Mouse (Mus musculus) monocyte, adult 5-6 weeks (primary cell): Measurements from ENCODE around the gene Cd320. TPM values are rescaled to one million over a fixed set of nuclear protein-coding genes. Genes with fewer than 3 reads are reported as not detected.
A peak's percentile ranks its signal among the peaks of the same experiment; 100 is the strongest.
"Not testable (repeated sequence)": the region's sequence is repeated elsewhere in the genome, so short reads cannot be mapped to it uniquely, and the experiment has no call there.

Experiments
- ATAC-seq: fragments of 153-309, 156-312 bp; replicated peaks from 2 replicates; pipeline ENCODE4 v1.8.0; 2017; ENCODE audit warnings: mild to moderate bottlenecking; ENCODE audit not compliant: low TSS enrichment, insufficient number of reproducible peaks, severe bottlenecking, poor library complexity, low FRiP score
- total RNA-seq: library from RNA; stranded (forward); fragments of 200-1000, 200-491, 200-594 nt; gene quantifications from 3 replicates; pipeline ENCODE4 v1.2.3, GENCODE M21; 2017

The Cd320 gene
- total RNA-seq, 1 experiment from 2014 or later: 1.5 TPM

GRCm38 (mm10) chr17:33824084-33824996 lies 18.6 kb upstream of the Cd320 start, which contains the start of the genes Rps28 and Ndufa7:
Rps28 (minus strand) TSS chr17:33824562.
Ndufa7 (plus strand) TSS chr17:33824572.
- ATAC-seq: peak; percentile 95

DNA sequence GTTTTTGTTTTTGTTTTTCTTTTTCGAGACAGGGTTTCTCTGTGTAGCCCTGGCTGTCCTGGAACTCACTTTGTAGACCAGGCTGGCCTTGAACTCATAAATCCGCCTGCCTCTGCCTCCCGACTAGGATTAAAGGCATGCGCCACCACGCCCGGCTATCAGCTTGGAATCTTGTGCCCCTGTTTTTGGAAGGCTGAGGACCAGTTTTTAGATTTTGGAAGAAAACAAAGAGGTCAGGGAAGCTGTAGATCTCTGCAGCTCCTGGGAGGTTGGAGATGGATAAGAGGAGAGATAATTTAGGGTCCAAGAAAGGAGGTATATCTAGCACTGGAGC lies 17.9 kb upstream of the Cd320 start:
- not testable (repeated sequence) for ATAC-seq

GRCm38 (mm10) chr17:33825462-33825861 lies 17.4 kb upstream of the Cd320 start:
- no peak for ATAC-seq

DNA sequence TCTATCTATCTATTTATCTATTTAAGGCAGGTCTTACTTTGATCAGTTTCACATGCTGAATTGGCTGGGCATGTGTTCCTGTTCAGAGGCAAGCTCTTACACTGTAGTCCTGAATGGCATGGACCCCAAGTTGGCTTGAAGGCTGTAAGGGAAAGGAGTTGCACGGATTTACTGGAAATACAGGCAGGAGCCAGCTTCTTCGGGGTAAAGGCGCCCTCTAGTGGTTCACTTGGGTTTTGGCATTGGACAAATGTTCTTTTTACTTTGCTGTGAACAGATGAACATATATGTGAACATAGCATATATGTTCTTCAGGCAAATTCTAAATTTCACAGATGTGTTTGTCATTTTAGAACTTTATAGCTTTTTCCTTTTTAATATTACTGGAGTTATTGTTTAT lies 16.0 kb upstream of the Cd320 start:
- ATAC-seq: no peak

- no peak for ATAC-seq
Measured at GRCm38 (mm10) chr17:33828892-33829291, 14.0 kb upstream of the Cd320 start.

- ATAC-seq: no peak
Measured at GRCm38 (mm10) chr17:33829561-33829960, 13.3 kb upstream of the Cd320 start.

- no peak for ATAC-seq
Measured at GRCm38 (mm10) chr17:33844196-33844595, 1.3 kb downstream of the Cd320 start.

- no peak for ATAC-seq
Measured at GRCm38 (mm10) chr17:33848139-33848538, 5.2 kb downstream of the Cd320 start.

DNA sequence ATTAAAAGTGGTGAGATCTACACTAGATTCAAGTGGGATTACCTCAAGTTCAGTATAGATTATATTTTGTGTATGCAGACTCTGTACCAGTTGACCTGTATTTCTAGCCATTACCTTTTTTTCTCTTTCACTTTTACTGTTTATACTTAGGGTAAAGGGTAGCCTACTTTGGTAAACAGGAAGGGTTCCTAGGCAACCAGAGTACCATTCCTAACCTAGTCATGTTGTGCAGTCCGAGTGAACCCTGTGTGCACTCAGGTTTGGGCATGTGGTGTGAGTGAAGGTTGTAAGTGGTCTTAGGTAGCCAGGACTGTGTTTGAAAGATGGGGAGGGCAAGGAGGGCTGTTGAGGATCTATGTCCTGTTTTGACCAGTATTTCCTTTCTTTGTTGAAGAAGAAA lies 8.4 kb downstream of the Cd320 start:
- no peak for ATAC-seq

- ATAC-seq: no peak
Measured at GRCm38 (mm10) chr17:33857816-33858215, 14.9 kb downstream of the Cd320 start.

DNA sequence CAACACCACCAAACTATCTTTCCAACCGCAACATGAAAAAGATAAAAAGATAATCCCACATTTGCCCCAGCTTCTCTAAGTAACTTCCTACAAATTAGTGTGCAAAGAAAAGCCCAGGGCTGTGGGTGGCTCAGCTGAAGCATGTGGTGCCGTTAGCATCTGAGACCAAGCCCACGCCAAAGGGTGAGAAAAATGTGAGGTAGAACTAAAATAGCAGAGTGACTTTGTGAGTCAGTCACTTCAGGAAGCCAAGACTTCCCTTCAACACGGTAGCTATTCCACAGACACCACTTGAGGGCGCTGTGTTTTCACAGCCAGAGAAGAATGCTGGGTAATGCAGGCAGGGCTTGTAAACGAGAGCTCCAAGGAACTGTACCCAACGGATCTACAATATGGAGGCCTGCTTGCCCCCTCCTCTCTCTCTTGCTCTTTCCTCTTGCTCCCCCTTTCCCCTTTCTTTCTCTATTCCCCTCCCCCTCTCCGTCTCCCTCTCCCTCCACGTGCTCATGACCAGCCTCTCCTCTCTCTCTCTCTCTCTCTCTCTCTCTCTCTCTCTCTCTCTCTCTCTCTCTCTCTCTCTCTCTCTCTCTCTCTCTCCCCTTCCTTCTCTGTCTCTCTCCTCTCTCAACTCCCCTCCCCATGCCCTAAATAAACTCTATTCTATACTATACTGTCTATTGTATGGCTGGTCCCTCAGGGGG lies 22.6 kb downstream of the Cd320 start:
- peak; percentile 90 for ATAC-seq

- ATAC-seq: not testable (repeated sequence)
Measured at GRCm38 (mm10) chr17:33873537-33873936, 30.6 kb downstream of the Cd320 start, which contains the start of gene Gm7029. Gm7029 (plus strand) TSS chr17:33873837.

DNA sequence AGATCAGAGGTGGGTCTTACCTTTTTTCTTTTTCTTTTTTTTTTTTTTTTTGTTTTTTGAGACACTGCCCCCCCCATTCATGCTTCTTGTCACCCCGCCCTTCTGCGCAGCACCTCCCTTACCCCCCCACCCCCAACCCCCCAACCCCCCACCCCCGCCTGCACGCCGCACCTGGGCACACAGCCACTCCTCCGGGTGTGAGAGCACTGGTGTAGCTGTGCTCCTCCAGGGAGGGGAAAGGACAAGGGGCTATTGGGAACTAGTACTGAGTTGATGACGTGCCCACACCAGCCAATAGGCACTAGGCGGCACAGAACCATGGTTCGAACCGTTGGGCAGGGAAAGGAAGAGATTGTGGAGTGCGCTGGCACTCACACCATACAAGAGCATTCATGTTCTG lies 31.5 kb downstream of the Cd320 start:
- no peak for ATAC-seq

- ATAC-seq: 0 out of 2 replicates have a peak, but pooled peaks have one; percentile 22
Measured at GRCm38 (mm10) chr17:33875797-33876196, 32.9 kb downstream of the Cd320 start.

GRCm38 (mm10) chr17:33884320-33884719 lies 41.4 kb downstream of the Cd320 start:
- not testable (repeated sequence) for ATAC-seq

- not testable (repeated sequence) for ATAC-seq
Measured at GRCm38 (mm10) chr17:33887802-33888201, 44.9 kb downstream of the Cd320 start.

GRCm38 (mm10) chr17:33888230-33888629 lies 45.3 kb downstream of the Cd320 start:
- not testable (repeated sequence) for ATAC-seq

- not testable (repeated sequence) for ATAC-seq
Measured at GRCm38 (mm10) chr17:33889941-33890532, 47.1 kb downstream of the Cd320 start.

DNA sequence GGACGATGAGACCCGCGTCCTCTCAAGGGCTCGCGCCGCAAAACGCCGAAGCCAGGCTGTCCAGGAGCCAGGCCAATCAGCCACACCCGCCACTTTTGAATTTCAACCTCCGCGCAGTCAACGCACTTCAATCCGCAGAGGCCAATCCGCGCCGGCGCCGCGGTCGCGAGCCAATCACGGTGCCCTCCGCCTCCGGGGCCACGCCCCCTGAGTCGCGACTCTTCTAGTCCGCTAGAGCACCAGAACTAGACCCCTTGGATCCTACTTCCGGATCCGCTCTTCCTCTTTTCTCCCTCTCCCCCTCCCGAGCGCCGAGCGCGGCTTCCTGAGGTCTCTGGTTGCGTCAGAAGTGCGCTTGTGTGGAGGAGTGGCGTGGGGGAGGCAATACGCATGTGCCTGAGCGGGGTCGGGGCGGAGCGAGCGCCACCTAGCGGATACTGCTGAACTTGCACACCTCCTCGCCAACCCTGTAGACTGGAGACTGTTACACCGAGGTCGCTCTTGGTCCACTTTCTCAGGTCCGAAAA lies 47.7 kb downstream of the Cd320 start, which contains the start of gene Kifc1:
Gene Kifc1 (minus strand): TSS at position 129 of the 527 bp plus-strand sequence.
- ATAC-seq: peak; percentile 97
